Mouse (Mus musculus): ENCODE measurements at regions not wholly inside any gene's neighbourhood (a gene's known extent, or its start where the extent isn't known, plus 50 kb on each side); places are given as distances from the start of the nearest gene placed in this dataset.

DNA sequence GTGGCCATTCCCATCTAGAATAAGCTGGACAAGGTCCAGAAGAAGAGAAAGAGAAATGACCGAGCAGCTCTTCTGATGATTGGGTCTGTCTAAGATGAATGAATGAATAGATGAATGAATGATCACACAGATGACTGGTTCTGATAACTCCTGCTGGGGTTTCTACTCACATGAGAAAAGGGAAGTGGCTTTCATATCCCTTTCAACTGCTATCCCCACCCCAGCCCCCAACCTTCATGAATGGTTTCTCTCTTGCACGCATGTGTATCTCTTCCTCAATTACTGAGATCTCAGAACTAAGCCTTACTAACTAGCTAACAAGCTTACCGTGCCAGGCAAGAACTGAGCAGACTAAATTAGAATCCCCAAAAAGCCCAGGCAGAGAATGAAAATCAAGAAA, 233.8 kb downstream of the Gsdmc2 start:
- no peak overlapping the region for H3K9ac ChIP-seq (ENCODE audit: low read length)
- H3K27me3 ChIP-seq (ENCODE audit: control insufficient read depth, insufficient read depth, low read length): no peaks in the 10 kb centered on the region
- H3K4me2 ChIP-seq (ENCODE audit: low read depth): no peak overlapping the region
- H3K4me1 ChIP-seq (ENCODE audit: control insufficient read depth, insufficient read depth, low read length): no peaks in the 10 kb centered on the region
- H3K4me3 ChIP-seq (ENCODE audit: low read depth, low read length): no peak overlapping the region
- 90% methylated on average over 3 of the region's 3 CpGs for WGBS
- no peaks in the 10 kb centered on the region for H3K9me3 ChIP-seq (ENCODE audit: control insufficient read depth, low read length)
- ATAC-seq (ENCODE audit: insufficient read depth, low FRiP score, low TSS enrichment): no peak
- no peaks in the 10 kb centered on the region for H3K36me3 ChIP-seq (ENCODE audit: control insufficient read depth, insufficient read depth, low read length)
- no peak overlapping the region for H3K27ac ChIP-seq (ENCODE audit: low read depth, low read length)
- DNase-seq (ENCODE audit: low spot score): no peak

DNA sequence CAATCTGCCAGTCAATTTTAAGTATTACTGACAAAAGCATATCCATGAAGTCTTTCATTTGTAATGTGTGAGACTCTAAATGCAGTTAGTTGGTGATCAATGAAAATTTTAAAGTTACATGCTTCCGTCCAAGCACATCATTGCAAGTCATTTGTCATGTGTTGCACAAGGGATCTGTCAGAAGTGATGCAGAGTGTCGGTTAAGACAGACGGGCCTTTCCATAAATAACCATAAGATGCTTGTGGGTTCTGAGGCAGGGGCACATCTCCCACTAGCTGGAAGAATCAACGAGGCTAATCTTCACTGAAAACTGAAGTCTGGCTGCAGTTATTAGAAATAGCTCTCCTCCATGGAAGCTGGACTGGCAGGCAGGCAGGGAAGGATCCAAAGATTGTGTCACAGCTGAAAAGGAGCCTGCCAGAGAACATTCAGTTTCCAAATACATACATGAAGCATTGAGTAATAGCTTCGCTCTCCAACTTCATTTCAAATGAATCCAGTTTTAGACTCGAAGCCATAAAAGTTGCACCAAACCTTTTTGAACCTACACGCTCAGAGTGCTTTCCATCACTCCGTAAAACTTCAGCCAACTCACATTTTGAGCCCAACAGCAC, 241.8 kb downstream of the Gsdmc2 start:
- 86% methylated on average over 8 of the region's 8 CpGs for WGBS

DNA sequence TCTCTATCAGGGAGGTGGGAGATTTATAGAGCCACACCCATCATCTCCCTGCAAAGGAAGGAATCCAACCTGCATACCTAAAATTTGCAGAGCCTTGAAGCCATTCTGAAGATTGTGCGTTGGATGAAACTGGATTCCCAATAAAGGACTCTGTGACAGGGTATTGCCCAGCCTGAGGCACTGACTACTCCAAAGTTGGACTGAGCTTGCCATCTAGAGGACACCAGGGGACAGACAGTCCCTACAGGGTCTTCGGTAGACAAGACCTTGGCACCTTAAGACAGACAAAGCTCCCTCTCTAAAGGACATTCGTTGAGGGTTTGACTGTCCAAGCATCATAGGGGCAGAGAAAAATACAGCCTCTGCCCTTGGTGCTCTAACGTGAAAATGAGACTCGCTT, 243.4 kb downstream of the Gsdmc2 start:
- H3K9ac ChIP-seq (ENCODE audit: low read length): no peak overlapping the region
- no peaks in the 10 kb centered on the region for H3K4me1 ChIP-seq (ENCODE audit: control insufficient read depth, insufficient read depth, low read length)
- no peaks in the 10 kb centered on the region for H3K27me3 ChIP-seq (ENCODE audit: control insufficient read depth, insufficient read depth, low read length)
- peak; percentile 71 for ATAC-seq (ENCODE audit: insufficient read depth, low FRiP score, low TSS enrichment)
- 44% methylated on average over 5 of the region's 5 CpGs for WGBS
- H3K9me3 ChIP-seq (ENCODE audit: control insufficient read depth, low read length): no peaks in the 10 kb centered on the region
- H3K27ac ChIP-seq (ENCODE audit: low read depth, low read length): no peak overlapping the region
- no peak overlapping the region for H3K4me2 ChIP-seq (ENCODE audit: low read depth)
- no peak overlapping the region for H3K4me3 ChIP-seq (ENCODE audit: low read depth, low read length)
- H3K36me3 ChIP-seq (ENCODE audit: control insufficient read depth, insufficient read depth, low read length): no peaks in the 10 kb centered on the region
- peak; percentile 47 for DNase-seq (ENCODE audit: low spot score)

More for the DNA sequence above, 241.8 kb downstream of the Gsdmc2 start:
- Histone ChIP-seq H3K4me2 (ENCODE audit: low read depth) (no peak overlapping the region), H3K4me3 (ENCODE audit: low read depth, low read length) (no peak overlapping the region), H3K36me3 (ENCODE audit: control insufficient read depth, insufficient read depth, low read length) (no peaks in the 10 kb centered on the region), H3K27me3 (ENCODE audit: control insufficient read depth, insufficient read depth, low read length) (no peaks in the 10 kb centered on the region), H3K9me3 (ENCODE audit: control insufficient read depth, low read length) (no peaks in the 10 kb centered on the region), H3K4me1 (ENCODE audit: control insufficient read depth, insufficient read depth, low read length) (no peaks in the 10 kb centered on the region), H3K9ac (ENCODE audit: low read length) (no peak overlapping the region), H3K27ac (ENCODE audit: low read depth, low read length) (no peak overlapping the region)
- DNase-seq (ENCODE audit: low spot score) (no peak), ATAC-seq (ENCODE audit: insufficient read depth, low FRiP score, low TSS enrichment) (no peak)

DNA sequence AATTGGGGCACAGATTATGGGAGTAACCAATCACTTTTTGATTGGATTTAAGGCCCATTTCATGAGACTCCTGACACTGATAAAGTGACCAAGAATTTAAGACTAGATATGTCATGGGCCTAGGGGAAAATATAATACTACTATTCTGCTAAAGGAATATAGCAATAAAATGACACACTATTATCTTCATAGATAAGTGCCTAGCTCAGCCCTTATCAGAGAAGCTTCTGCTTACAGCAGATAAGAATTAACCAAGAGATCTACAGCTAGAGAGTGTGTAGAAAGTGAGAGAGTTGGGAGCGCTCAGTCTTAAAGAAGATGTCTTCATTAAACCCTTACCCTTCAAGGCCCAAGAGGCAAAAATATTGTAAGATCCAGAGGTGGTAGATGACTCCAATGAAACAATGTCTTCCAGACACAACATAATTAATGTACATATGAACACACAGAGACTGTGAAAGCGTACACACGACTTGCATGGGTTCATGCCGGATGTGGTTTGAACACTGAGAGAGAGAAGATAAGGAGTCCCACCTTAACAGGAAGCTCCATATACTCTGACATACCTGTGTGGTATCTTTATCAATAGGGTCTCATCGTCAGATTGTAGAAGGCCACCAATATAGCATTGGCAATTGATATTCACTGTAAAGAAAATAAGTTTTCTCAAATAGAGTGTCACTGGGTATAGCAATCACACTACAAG, 252.1 kb downstream of the Gsdmc2 start:
- Histone ChIP-seq H3K36me3 (ENCODE audit: control insufficient read depth, insufficient read depth, low read length) (no peaks in the 10 kb centered on the region), H3K27ac (ENCODE audit: low read depth, low read length) (no peak overlapping the region), H3K27me3 (ENCODE audit: control insufficient read depth, insufficient read depth, low read length) (no peaks in the 10 kb centered on the region), H3K4me3 (ENCODE audit: low read depth, low read length) (no peak overlapping the region), H3K4me1 (ENCODE audit: control insufficient read depth, insufficient read depth, low read length) (no peaks in the 10 kb centered on the region), H3K4me2 (ENCODE audit: low read depth) (no peak overlapping the region), H3K9ac (ENCODE audit: low read length) (no peak overlapping the region), H3K9me3 (ENCODE audit: control insufficient read depth, low read length) (no peaks in the 10 kb centered on the region)
- WGBS: 96% methylated on average over 5 of the region's 5 CpGs
- no peak for ATAC-seq (ENCODE audit: insufficient read depth, low FRiP score, low TSS enrichment)
- DNase-seq (ENCODE audit: low spot score): no peak

DNA sequence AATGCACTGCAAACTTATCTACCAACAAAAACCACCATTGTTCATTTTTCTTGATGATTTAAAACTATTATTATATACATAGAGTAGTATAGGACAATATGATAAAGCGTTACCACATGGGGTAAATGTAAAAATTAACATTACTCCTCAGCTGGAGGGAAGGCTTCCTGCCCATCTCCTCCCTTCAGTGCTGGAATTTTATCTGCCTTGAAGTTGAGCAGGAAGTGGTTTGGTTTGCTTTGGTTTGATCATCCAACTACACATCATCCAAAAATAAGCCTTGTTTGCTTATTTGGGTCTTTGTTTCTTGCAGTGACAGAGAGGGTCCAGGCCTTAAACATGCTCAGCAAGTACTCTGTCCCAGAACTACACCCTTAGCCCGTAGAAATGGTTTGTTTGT, 285.7 kb downstream of the Gsdmc2 start:
- Histone ChIP-seq H3K4me3 (ENCODE audit: low read depth, low read length) (no peak overlapping the region), H3K27me3 (ENCODE audit: control insufficient read depth, insufficient read depth, low read length) (no peaks in the 10 kb centered on the region), H3K4me2 (ENCODE audit: low read depth) (no peak overlapping the region), H3K36me3 (ENCODE audit: control insufficient read depth, insufficient read depth, low read length) (no peaks in the 10 kb centered on the region), H3K4me1 (ENCODE audit: control insufficient read depth, insufficient read depth, low read length) (no peaks in the 10 kb centered on the region), H3K9ac (ENCODE audit: low read length) (no peak overlapping the region), H3K9me3 (ENCODE audit: control insufficient read depth, low read length) (no peaks in the 10 kb centered on the region), H3K27ac (ENCODE audit: low read depth, low read length) (no peak overlapping the region)
- DNase-seq (ENCODE audit: low spot score) (no peak), ATAC-seq (ENCODE audit: insufficient read depth, low FRiP score, low TSS enrichment) (no peak)
- 77% methylated on average over 2 of the region's 2 CpGs for WGBS

DNA sequence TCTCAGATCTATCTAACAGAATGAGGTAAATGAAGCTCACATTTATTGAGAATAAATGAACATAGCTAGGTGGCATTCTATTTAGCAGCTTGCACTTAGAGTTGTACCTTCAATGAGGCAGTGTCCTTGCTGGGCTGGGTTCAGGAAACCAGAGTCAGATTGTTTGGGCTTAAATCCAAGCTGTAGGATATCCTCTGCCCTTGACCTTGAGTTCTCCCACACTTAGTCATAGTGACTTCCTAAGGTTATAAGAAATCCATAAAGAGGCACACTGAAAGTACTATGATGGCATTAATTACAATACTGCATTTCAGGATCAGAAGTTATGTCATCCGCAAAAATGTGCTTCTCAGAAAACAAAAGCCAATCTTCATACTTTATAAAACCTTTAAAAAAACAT, 286.3 kb downstream of the Gsdmc2 start:
- DNase-seq (ENCODE audit: low spot score) (no peak), ATAC-seq (ENCODE audit: insufficient read depth, low FRiP score, low TSS enrichment) (no peak)
- Histone ChIP-seq H3K27me3 (ENCODE audit: control insufficient read depth, insufficient read depth, low read length) (no peaks in the 10 kb centered on the region), H3K27ac (ENCODE audit: low read depth, low read length) (no peak overlapping the region), H3K9ac (ENCODE audit: low read length) (no peak overlapping the region), H3K4me2 (ENCODE audit: low read depth) (no peak overlapping the region), H3K36me3 (ENCODE audit: control insufficient read depth, insufficient read depth, low read length) (no peaks in the 10 kb centered on the region), H3K4me3 (ENCODE audit: low read depth, low read length) (no peak overlapping the region), H3K4me1 (ENCODE audit: control insufficient read depth, insufficient read depth, low read length) (no peaks in the 10 kb centered on the region), H3K9me3 (ENCODE audit: control insufficient read depth, low read length) (no peaks in the 10 kb centered on the region)
- WGBS: 89% methylated on average over 1 of the region's 1 CpGs

DNA sequence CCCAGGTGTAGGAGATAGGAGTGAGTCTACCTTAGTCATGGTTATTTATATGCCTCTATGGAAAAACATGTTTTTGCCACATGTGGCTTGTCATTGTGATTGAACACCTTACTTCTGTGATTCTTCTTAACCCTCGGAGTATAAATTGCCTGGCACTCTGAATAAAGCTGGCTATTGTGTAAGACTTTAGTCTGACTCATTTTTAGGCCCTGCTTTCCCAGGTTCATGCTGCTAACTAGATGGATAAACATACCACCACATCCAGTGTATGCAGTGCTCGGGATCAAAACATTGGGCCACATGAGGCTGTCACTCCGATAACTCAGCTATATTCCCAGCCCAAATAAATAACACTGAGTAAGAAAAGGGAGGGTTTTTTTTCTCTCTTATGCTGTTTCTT, 287.2 kb downstream of the Gsdmc2 start:
- Histone ChIP-seq H3K9ac (ENCODE audit: low read length) (no peak overlapping the region), H3K9me3 (ENCODE audit: control insufficient read depth, low read length) (no peaks in the 10 kb centered on the region), H3K27ac (ENCODE audit: low read depth, low read length) (no peak overlapping the region), H3K4me3 (ENCODE audit: low read depth, low read length) (no peak overlapping the region), H3K27me3 (ENCODE audit: control insufficient read depth, insufficient read depth, low read length) (no peaks in the 10 kb centered on the region), H3K4me1 (ENCODE audit: control insufficient read depth, insufficient read depth, low read length) (no peaks in the 10 kb centered on the region), H3K36me3 (ENCODE audit: control insufficient read depth, insufficient read depth, low read length) (no peaks in the 10 kb centered on the region), H3K4me2 (ENCODE audit: low read depth) (no peak overlapping the region)
- DNase-seq (ENCODE audit: low spot score): no peak
- ATAC-seq (ENCODE audit: insufficient read depth, low FRiP score, low TSS enrichment): no peak
- 71% methylated on average over 3 of the region's 3 CpGs for WGBS

DNA sequence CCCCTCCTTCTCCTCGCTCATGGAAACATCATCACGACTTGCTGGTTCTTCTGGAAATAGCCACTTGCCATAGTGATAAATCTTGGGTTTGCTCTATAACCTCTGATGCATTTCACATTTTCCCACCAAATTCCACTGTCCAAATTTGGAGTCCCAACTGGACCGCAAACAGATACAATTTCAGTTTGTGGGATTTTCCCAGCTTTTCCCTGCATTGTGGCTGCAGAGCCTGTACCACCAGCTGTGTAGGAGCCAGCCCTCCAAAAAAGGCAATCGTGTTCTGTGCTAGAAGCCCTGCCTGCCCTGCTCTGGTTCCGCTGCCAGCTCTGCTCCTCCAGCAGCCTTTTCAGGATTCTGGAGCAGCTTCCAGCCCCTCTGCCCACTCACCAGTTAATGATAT, 291.4 kb downstream of the Gsdmc2 start:
- Histone ChIP-seq H3K27me3 (ENCODE audit: control insufficient read depth, insufficient read depth, low read length) (no peaks in the 10 kb centered on the region), H3K4me3 (ENCODE audit: low read depth, low read length) (no peak overlapping the region), H3K9ac (ENCODE audit: low read length) (no peak overlapping the region), H3K9me3 (ENCODE audit: control insufficient read depth, low read length) (no peaks in the 10 kb centered on the region), H3K36me3 (ENCODE audit: control insufficient read depth, insufficient read depth, low read length) (no peaks in the 10 kb centered on the region), H3K4me2 (ENCODE audit: low read depth) (no peak overlapping the region), H3K27ac (ENCODE audit: low read depth, low read length) (no peak overlapping the region), H3K4me1 (ENCODE audit: control insufficient read depth, insufficient read depth, low read length) (no peaks in the 10 kb centered on the region)
- ATAC-seq (ENCODE audit: insufficient read depth, low FRiP score, low TSS enrichment) (no peak), DNase-seq (ENCODE audit: low spot score) (no peak)
- 75% methylated on average over 5 of the region's 5 CpGs for WGBS

DNA sequence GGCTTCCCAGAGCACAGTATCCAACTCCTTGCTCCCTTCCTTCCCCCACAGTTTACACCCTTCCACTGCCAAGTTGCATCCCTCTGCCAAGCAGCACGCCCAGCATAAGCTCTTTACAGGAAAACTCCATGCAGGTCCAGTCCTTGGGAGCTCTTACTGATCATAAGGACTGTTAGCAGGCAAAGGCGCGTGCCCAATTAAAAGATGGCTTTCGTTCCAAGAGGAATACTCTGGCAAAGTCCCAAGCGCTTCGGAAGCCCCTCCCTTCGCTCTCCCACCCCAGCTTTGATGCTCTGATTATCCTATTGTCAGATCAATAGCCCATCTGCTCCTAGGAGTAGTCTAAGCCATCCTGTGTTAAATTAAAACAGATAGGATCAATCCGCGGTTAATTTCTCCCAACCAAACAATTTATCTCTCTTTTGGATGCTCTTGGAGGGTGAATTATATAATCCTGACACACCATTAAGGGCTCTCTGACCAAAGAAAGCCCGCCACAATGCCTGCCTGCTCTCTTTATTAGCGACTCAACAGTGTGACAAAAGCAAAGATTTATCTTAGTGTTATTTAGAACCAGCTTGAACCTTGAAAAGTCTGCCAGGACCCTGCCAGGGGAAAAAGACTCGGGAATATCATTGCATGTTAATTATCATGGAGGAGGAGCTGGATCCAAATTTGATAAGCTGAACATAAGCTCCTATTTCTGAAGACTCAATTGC, 312.5 kb downstream of the Gsdmc2 start:
- DNase-seq (ENCODE audit: low spot score): peak; percentile 45
- Histone ChIP-seq H3K9ac (ENCODE audit: low read length) (no peak overlapping the region), H3K4me2 (ENCODE audit: low read depth) (no peak overlapping the region), H3K36me3 (ENCODE audit: control insufficient read depth, insufficient read depth, low read length) (no peaks in the 10 kb centered on the region), H3K9me3 (ENCODE audit: control insufficient read depth, low read length) (no peaks in the 10 kb centered on the region), H3K4me1 (ENCODE audit: control insufficient read depth, insufficient read depth, low read length) (peaks cover 4% of the 10 kb centered on the region; the same call in 1 of the 2 replicates), H3K4me3 (ENCODE audit: low read depth, low read length) (no peak overlapping the region), H3K27me3 (ENCODE audit: control insufficient read depth, insufficient read depth, low read length) (no peaks in the 10 kb centered on the region), H3K27ac (ENCODE audit: low read depth, low read length) (no peak overlapping the region)
- WGBS: 46% methylated on average over 12 of the region's 12 CpGs
- ATAC-seq (ENCODE audit: insufficient read depth, low FRiP score, low TSS enrichment): peak; percentile 78
